Comparison of ENCODE assay signal across 23 mouse cellular contexts in the genomic region with DNA sequence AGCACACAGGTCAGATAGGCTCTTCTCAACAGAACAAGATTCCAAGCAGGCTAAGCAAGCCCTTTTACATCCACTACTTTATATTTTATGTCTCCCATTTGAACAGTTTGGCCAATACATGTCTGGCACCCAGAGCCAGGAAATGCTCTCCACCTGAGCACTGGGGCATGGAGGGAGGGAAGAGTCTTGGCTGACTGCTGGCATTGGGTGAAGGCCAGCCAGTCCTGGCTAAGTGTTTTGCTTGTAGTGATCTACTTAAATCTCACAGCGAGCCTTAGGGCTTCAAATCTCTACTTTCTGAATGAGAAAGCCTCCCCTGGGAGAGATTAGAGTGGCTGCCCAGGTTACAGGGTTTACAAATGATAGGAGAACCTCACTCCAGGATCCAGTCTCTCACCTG.
A peak's percentile ranks its signal among the peaks of the same experiment; 100 is the strongest.
DNase-seq lines count a peak whose midpoint lies in the region; ATAC-seq lines count a peak whose summit lies in the region.
"Had no signal": no experiment of that assay in that cellular context is flagged by ENCODE, and none has a peak within 500 bp of the region (broad histone marks: within the 10 kb centered on the region; RNA-seq: fewer than 3 reads in every experiment).

No protein-coding gene starts in this region.

- no peaks in the 10 kb centered on the region for H3K9me3 ChIP-seq in kidney, embryonic 16.5 days (ENCODE audit: low read length)
- H3K9me3 ChIP-seq: forebrain, embryonic 10.5 days; forebrain, embryonic 13.5 days; heart, embryonic 10.5 days; heart, embryonic 13.5 days had no signal

- WGBS in kidney, embryonic 16.5 days, result 48% methylated on average over 1 of the region's 1 CpGs

- H3K27me3 ChIP-seq in kidney, embryonic 16.5 days (ENCODE audit: insufficient read depth, low read length), result no peaks in the 10 kb centered on the region
- H3K27me3 ChIP-seq: forebrain, embryonic 13.5 days; heart, embryonic 13.5 days had no signal

- no peak overlapping the region for H3K27ac ChIP-seq in kidney, embryonic 16.5 days (ENCODE audit: low read length)
- H3K27ac ChIP-seq: forebrain, embryonic 10.5 days; forebrain, embryonic 13.5 days; heart, adult 2 months; heart, embryonic 10.5 days; heart, embryonic 13.5 days; hindbrain, embryonic 14.5 days; hindbrain, postnatal 0 days had no signal

- H3K4me2 ChIP-seq in kidney, embryonic 16.5 days (replicated peaks; ENCODE audit: low read depth, low read length), result no peak overlapping the region
- H3K4me2 ChIP-seq: forebrain, embryonic 13.5 days; heart, embryonic 13.5 days; hindbrain, embryonic 14.5 days had no signal

- H3K4me1 ChIP-seq in kidney, embryonic 16.5 days (ENCODE audit: insufficient read depth, low read length), result no peaks in the 10 kb centered on the region
- H3K4me1 ChIP-seq: forebrain, embryonic 10.5 days; forebrain, embryonic 13.5 days; heart, embryonic 10.5 days; heart, embryonic 13.5 days had no signal

- no peak for ATAC-seq in kidney, embryonic 16.5 days (ENCODE audit: low FRiP score, low TSS enrichment)
- ATAC-seq: activated CD4-positive, CD25-positive, alpha-beta regulatory T cell, adult 4 months; forebrain, embryonic 13.5 days; forebrain, embryonic 16.5 days; hindbrain, postnatal 0 days had no signal

- no peak overlapping the region for H3K9ac ChIP-seq in kidney, embryonic 16.5 days (replicated peaks; ENCODE audit: low read length)
- H3K9ac ChIP-seq: forebrain, embryonic 13.5 days; heart, embryonic 13.5 days; hindbrain, embryonic 14.5 days had no signal

- H3K36me3 ChIP-seq in kidney, embryonic 16.5 days (ENCODE audit: insufficient read depth, low read length), result no peaks in the 10 kb centered on the region
- H3K36me3 ChIP-seq: forebrain, embryonic 10.5 days; heart, embryonic 10.5 days; heart, embryonic 13.5 days had no signal

- peak; percentile 31 to 47 for DNase-seq in cerebellum, postnatal 10 days
- no peak for DNase-seq in cerebellum, adult 9-11 months
- DNase-seq in kidney, adult 18-20 months, result peak; percentile 21
- DNase-seq in kidney, postnatal 14 days, result no peak
- DNase-seq in kidney, adult 9 months, result peak; percentile 40
- DNase-seq: adrenal gland, adult 8-10 months; adrenal gland, postnatal 25 days; cerebellum, adult 11-12 months; cerebellum, adult 8-10 months; gastrocnemius, postnatal 10 days; gastrocnemius, postnatal 36 days; heart, adult 2 months; heart, postnatal 14 days; heart, postnatal 4 days had no signal

- no peak overlapping the region for H3K4me3 ChIP-seq in kidney, embryonic 16.5 days (ENCODE audit: low read length)
- H3K4me3 ChIP-seq: forebrain, embryonic 10.5 days; forebrain, embryonic 13.5 days; heart, adult 2 months; heart, embryonic 10.5 days; heart, embryonic 13.5 days had no signal

Comparison
In these comparisons a context has a peak if more than half of its experiments do, and no peak if none do; other contexts are left out.
1. DNase-seq: peak in cerebellum, postnatal 10 days (2 of 2), kidney, adult 18-20 months (single experiment) and kidney, adult 9 months (single experiment); none in cerebellum, adult 9-11 months (single experiment) and kidney, postnatal 14 days (single experiment).